Mouse (Mus musculus): ENCODE measurements around the gene Cdh24. TPM values are rescaled to one million over a fixed set of nuclear protein-coding genes. Genes with fewer than 3 reads are reported as not detected.

Cdh24 gene
- 6.4 and 7.6 TPM in 2 replicates for polyA plus RNA-seq (2012; rRNA removed)

GRCm38 (mm10) chr14:54641305-54641969 lies at the start of gene Cdh24:
Gene Cdh24 (minus strand): TSS chr14:54641364.

GRCm38 (mm10) chr14:54686522-54687143 lies 45.5 kb upstream of the Cdh24 start, which contains the start of gene Acin1:
Gene Acin1 (minus strand): TSS chr14:54686931.

GRCm38 (mm10) chr14:54686063-54686521 lies 44.9 kb upstream of the Cdh24 start, which contains the start of gene 1700123O20Rik:
Gene 1700123O20Rik (plus strand): TSS chr14:54686216.

GRCm38 (mm10) chr14:54640946-54641304 lies 239 bp downstream of the Cdh24 start, which contains the start of gene Gm17606:
Gene Gm17606 (plus strand): TSS chr14:54640952.

DNA sequence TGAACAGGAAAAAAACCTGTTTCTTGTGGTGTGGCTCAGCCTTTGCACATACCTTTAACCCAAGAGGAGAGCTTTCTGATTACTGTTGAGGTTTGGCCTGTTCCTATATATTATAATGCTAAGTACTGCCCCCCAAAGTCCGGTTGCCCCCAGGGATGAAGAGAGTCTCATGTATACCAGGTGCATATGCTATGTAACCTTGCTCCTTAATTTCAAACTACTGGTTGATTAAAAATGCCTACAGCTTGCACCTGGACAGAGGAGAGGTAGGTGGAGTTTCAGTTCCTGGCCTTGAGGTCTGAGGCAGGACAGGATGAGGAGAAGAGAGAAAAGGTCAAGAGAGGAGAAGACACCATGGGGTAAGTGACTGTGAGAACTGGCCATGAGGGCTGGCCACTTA lies 20.0 kb downstream of the Cdh24 start, which contains the start of gene Psmb11:
Psmb11 (plus strand) TSS at position 301 of the 400 bp plus-strand sequence.

DNA sequence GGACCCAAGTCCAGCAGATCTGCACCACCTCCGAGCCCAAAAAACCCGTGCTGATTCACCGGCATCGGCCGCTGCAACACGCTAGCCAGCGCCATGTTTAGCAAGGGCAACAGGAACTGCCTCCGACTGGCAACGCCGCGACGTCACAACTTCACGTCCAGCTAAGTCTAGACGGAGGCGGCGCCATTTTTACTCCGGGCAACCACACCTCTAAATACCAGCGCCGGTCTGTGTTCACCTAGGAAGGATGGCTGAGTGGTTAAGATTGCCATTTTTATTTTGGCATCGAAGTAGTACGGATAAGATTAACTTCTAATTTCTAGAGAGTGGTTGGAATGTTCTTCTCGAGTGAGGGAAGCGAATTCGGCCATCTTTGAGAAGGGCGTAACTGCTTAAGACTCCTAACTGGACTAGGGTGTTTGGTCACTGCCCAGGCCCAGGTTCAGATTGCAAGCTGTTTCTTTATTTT lies 23.2 kb downstream of the Cdh24 start, which contains the start of gene Psmb5:
Psmb5 (minus strand) TSS at position 126 of the 469 bp plus-strand sequence.

GRCm38 (mm10) chr14:54605752-54606321 lies 35.3 kb downstream of the Cdh24 start, which contains the start of gene 4931414P19Rik:
Gene 4931414P19Rik (minus strand): TSS chr14:54605993.

Other genes starting within 250 kb of the Cdh24 start
- 33.9 and 48.9 TPM in 2 replicates for gene Slc7a7, start 223.6 kb downstream of the Cdh24 start, polyA plus RNA-seq (2012; rRNA removed)
- gene Mrpl52, start 214.5 kb downstream of the Cdh24 start, polyA plus RNA-seq (2012; rRNA removed) = 504 and 1,130 TPM in 2 replicates
- 181 and 186 TPM in 2 replicates for gene Mmp14, start 209.8 kb downstream of the Cdh24 start, polyA plus RNA-seq (2012; rRNA removed)
- gene Lrp10, start 177.2 kb downstream of the Cdh24 start, polyA plus RNA-seq (2012; rRNA removed) = 344 and 402 TPM in 2 replicates
- 1.7 and 2.3 TPM in 2 replicates for gene Rem2, start 165.3 kb downstream of the Cdh24 start, polyA plus RNA-seq (2012; rRNA removed)
- 17.0 and 41.7 TPM in 2 replicates for gene Prmt5, start 123.8 kb downstream of the Cdh24 start, polyA plus RNA-seq (2012; rRNA removed)
- gene Haus4, start 86.7 kb downstream of the Cdh24 start, polyA plus RNA-seq (2012; rRNA removed) = 10.7 and 13.6 TPM in 2 replicates
- gene Ajuba, start 63.8 kb downstream of the Cdh24 start, polyA plus RNA-seq (2012; rRNA removed) = 5.9 and 6.3 TPM in 2 replicates
- gene 4931414P19Rik, start 35.4 kb downstream of the Cdh24 start, polyA plus RNA-seq (2012; rRNA removed) = 7.2 and 8.1 TPM in 2 replicates
- 180 and 204 TPM in 2 replicates for gene Psmb5, start 23.3 kb downstream of the Cdh24 start, polyA plus RNA-seq (2012; rRNA removed)
- not detected in 2 replicates for gene Psmb11, start 19.9 kb downstream of the Cdh24 start, polyA plus RNA-seq (2012; rRNA removed)
- not detected in 2 replicates for gene Gm17606, start 412 bp downstream of the Cdh24 start, polyA plus RNA-seq (2012; rRNA removed)
- 35.0 and 51.2 TPM in 2 replicates for gene 1700123O20Rik, start 44.9 kb upstream of the Cdh24 start, polyA plus RNA-seq (2012; rRNA removed)
- gene Acin1, start 45.6 kb upstream of the Cdh24 start, polyA plus RNA-seq (2012; rRNA removed) = 88.5 and 92.0 TPM in 2 replicates
- gene Gm29776, start 57.5 kb upstream of the Cdh24 start, polyA plus RNA-seq (2012; rRNA removed) = 0.06 TPM in 1 of 2 replicates, not detected in the other
- 0.32 and 0.94 TPM in 2 replicates for gene Cebpe, start 70.8 kb upstream of the Cdh24 start, polyA plus RNA-seq (2012; rRNA removed)
- 7.8 and 8.6 TPM in 2 replicates for gene Slc7a8, start 140.6 kb upstream of the Cdh24 start, polyA plus RNA-seq (2012; rRNA removed)
- not detected in 2 replicates for gene Rnf212b, start 172.8 kb upstream of the Cdh24 start, polyA plus RNA-seq (2012; rRNA removed)
- 2.2 and 4.0 TPM in 2 replicates for gene Homez, start 229.6 kb upstream of the Cdh24 start, polyA plus RNA-seq (2012; rRNA removed)
- gene Ppp1r3e, start 236.2 kb upstream of the Cdh24 start, polyA plus RNA-seq (2012; rRNA removed) = 19.1 and 22.7 TPM in 2 replicates
- 57.4 and 72.3 TPM in 2 replicates for gene Bcl2l2, start 242.0 kb upstream of the Cdh24 start, polyA plus RNA-seq (2012; rRNA removed)
- gene Gm20521, start 242.1 kb upstream of the Cdh24 start, polyA plus RNA-seq (2012; rRNA removed) = 10.2 and 19.3 TPM in 2 replicates